Comparison of ENCODE assay signal across 13 mouse cellular contexts in genomic region chr14:30907814-30908265, GRCm38 (mm10). TPM values are rescaled to one million over a fixed set of nuclear protein-coding genes. Genes with fewer than 3 reads are reported as not detected.
DNase-seq lines count a peak whose midpoint lies in the region; ATAC-seq and TF ChIP-seq lines count a peak whose summit lies in the region.
"Had no signal": no experiment of that assay in that cellular context is flagged by ENCODE, and none has a peak within 500 bp of the region (broad histone marks: within the 10 kb centered on the region; RNA-seq: fewer than 3 reads in every experiment).

No protein-coding gene starts in this region.

- H3K9ac ChIP-seq in heart, embryonic 15.5 days, result no peak overlapping the region
- H3K9ac ChIP-seq in liver, postnatal 0 days (replicated peaks), result no peak overlapping the region

- no peaks in the 10 kb centered on the region for H3K36me3 ChIP-seq in heart, embryonic 15.5 days
- H3K36me3 ChIP-seq in liver, postnatal 0 days (replicated peaks; ENCODE audit: insufficient read depth, low read length), result peaks cover 16% of the 10 kb centered on the region

- TF ChIP-seq EP300 in liver, postnatal 0 days (IDR thresholded peaks at IDR 0.05; ENCODE audit: low read depth), result 0 out of 2 replicates have a peak, but pooled peaks have one; percentile 62

- no peak overlapping the region for H3K4me2 ChIP-seq in heart, embryonic 15.5 days
- no peak overlapping the region for H3K4me2 ChIP-seq in liver, postnatal 0 days (ENCODE audit: low read depth, low read length)

- peak; percentile 43; the same call in 1 of the 2 replicates for TF ChIP-seq CTCF in liver, postnatal 0 days (IDR thresholded peaks at IDR 0.05; ENCODE audit: low read depth)

- WGBS in heart, embryonic 15.5 days, result 74% methylated on average over 3 of the region's 3 CpGs
- 46% methylated on average over 3 of the region's 3 CpGs for WGBS in liver, postnatal 0 days (ENCODE audit: insufficient replicate concordance)

- no peaks in the 10 kb centered on the region for H3K4me1 ChIP-seq in heart, embryonic 15.5 days (replicated peaks)
- peaks cover 8% of the 10 kb centered on the region; the same call in 1 of the 2 replicates for H3K4me1 ChIP-seq in liver, postnatal 0 days (ENCODE audit: insufficient read depth)

- intact Hi-C loops in heart, postnatal 14 days (cut with DNase I), result no loop called here

- no peaks in the 10 kb centered on the region for H3K27me3 ChIP-seq in heart, embryonic 15.5 days
- H3K27me3 ChIP-seq in liver, postnatal 0 days (ENCODE audit: insufficient read depth, low read length), result no peaks in the 10 kb centered on the region

- no peak overlapping the region for H3K4me3 ChIP-seq in heart, embryonic 15.5 days
- H3K4me3 ChIP-seq in liver, postnatal 0 days (ENCODE audit: low read depth, low read length), result no peak overlapping the region
- H3K4me3 ChIP-seq: megakaryocyte, embryonic 14.5 days had no signal

- no peaks in the 10 kb centered on the region for H3K9me3 ChIP-seq in heart, embryonic 15.5 days (replicated peaks)
- H3K9me3 ChIP-seq in liver, postnatal 0 days (ENCODE audit: low read length), result no peaks in the 10 kb centered on the region
- H3K9me3 ChIP-seq: megakaryocyte, embryonic 14.5 days had no signal

- DNase-seq in heart, postnatal 14 days, result no peak
- peak; percentile 20 for DNase-seq in brain, adult 2 months (ENCODE audit: low read depth, low spot score)
- peak; percentile 60 for DNase-seq in liver, postnatal 0 days
- no peak for DNase-seq in kidney, adult 8-10 months
- DNase-seq in urinary bladder, adult 18-20 months (ENCODE audit: low spot score in 2 of 2), result no peak
- no peak for DNase-seq in thymus, postnatal 36 days

- ATAC-seq in heart, embryonic 15.5 days (replicated peaks; ENCODE audit: insufficient number of reproducible peaks, insufficient read depth, low FRiP score, low read depth), result 0 out of 2 replicates have a peak, but pooled peaks have one; percentile 35
- ATAC-seq in liver, postnatal 0 days, result peak; percentile 83
- ATAC-seq in neutrophil, adult 5-6 weeks (ENCODE audit: extremely low read depth, insufficient number of reproducible peaks, low FRiP score, poor library complexity, severe bottlenecking), result peak; percentile 78
- ATAC-seq: hindbrain, postnatal 0 days had no signal

- no peak overlapping the region for H3K27ac ChIP-seq in heart, embryonic 15.5 days
- peak overlapping the region; percentile 74 for H3K27ac ChIP-seq in liver, postnatal 0 days (ENCODE audit: low read depth)
- H3K27ac ChIP-seq: hindbrain, postnatal 0 days had no signal

RNA-seq across cellular contexts. Expression of gene Itih3, which starts 15.7 kb away (rescaled TPM):
- 1.6 and 3.5 TPM in 2 replicates for polyA plus RNA-seq in heart, embryonic 15.5 days (2015; fragmentation: Nextera tagmentation; extraction: Ambion mirVana)
- total RNA-seq in heart, postnatal 14 days (2021), result under 1 TPM; 0.39 to 0.81 TPM
- polyA plus RNA-seq in liver, postnatal 0 days (2015; fragmentation: Nextera tagmentation; extraction: Ambion mirVana), result 1,712 and 1,929 TPM in 2 replicates
- total RNA-seq in neutrophil, adult 5-6 weeks (2017), result not detected in 2 replicates

RNA-seq across cellular contexts. Expression of gene Itih4, which starts 21.6 kb away (rescaled TPM):
- polyA plus RNA-seq in heart, embryonic 15.5 days (2015; fragmentation: Nextera tagmentation; extraction: Ambion mirVana), result 0.52 and 1.5 TPM in 2 replicates
- 1 to 10 TPM; 2.7 to 6.5 TPM for total RNA-seq in heart, postnatal 14 days (2021)
- 631 and 661 TPM in 2 replicates for polyA plus RNA-seq in liver, postnatal 0 days (2015; fragmentation: Nextera tagmentation; extraction: Ambion mirVana)
- total RNA-seq in neutrophil, adult 5-6 weeks (2017), result not detected in 2 replicates
- polyA plus RNA-seq: embryonic facial prominence, embryonic 14.5 days; hindbrain, postnatal 0 days had no signal

RNA-seq across cellular contexts. Expression of gene Mustn1, which starts 28.8 kb away (rescaled TPM):
- polyA plus RNA-seq in heart, embryonic 15.5 days (2015; fragmentation: Nextera tagmentation; extraction: Ambion mirVana), result 3.9 and 4.3 TPM in 2 replicates
- total RNA-seq in heart, postnatal 14 days (2021), result 10 to 100 TPM; 10.7 to 13.5 TPM
- polyA plus RNA-seq in liver, postnatal 0 days (2015; fragmentation: Nextera tagmentation; extraction: Ambion mirVana), result 5.4 and 6.0 TPM in 2 replicates
- total RNA-seq in neutrophil, adult 5-6 weeks (2017), result 5.2 and 6.3 TPM in 2 replicates

RNA-seq across cellular contexts. Expression of gene Itih1, which starts 35.2 kb away (rescaled TPM):
- 0.05 and 0.22 TPM in 2 replicates for polyA plus RNA-seq in heart, embryonic 15.5 days (2015; fragmentation: Nextera tagmentation; extraction: Ambion mirVana)
- total RNA-seq in heart, postnatal 14 days (2021), result not detected
- polyA plus RNA-seq in liver, postnatal 0 days (2015; fragmentation: Nextera tagmentation; extraction: Ambion mirVana), result 173 and 210 TPM in 2 replicates
- not detected in 2 replicates for total RNA-seq in neutrophil, adult 5-6 weeks (2017)
- total RNA-seq: heart, adult 18-20 months; hindbrain, postnatal 0 days had no signal
- polyA plus RNA-seq: embryonic facial prominence, embryonic 14.5 days; hindbrain, postnatal 0 days; neural tube, embryonic 14.5 days had no signal

RNA-seq across cellular contexts. Expression of gene Nek4, which starts 43.3 kb away (rescaled TPM):
- polyA plus RNA-seq in heart, embryonic 15.5 days (2015; fragmentation: Nextera tagmentation; extraction: Ambion mirVana), result 5.4 and 7.3 TPM in 2 replicates
- 1 to 10 TPM; 5.0 to 5.3 TPM for total RNA-seq in heart, postnatal 14 days (2021)
- polyA plus RNA-seq in liver, postnatal 0 days (2015; fragmentation: Nextera tagmentation; extraction: Ambion mirVana), result 2.8 and 3.1 TPM in 2 replicates
- 4.7 and 6.1 TPM in 2 replicates for total RNA-seq in neutrophil, adult 5-6 weeks (2017)

Comparison
In these comparisons a context has a peak if more than half of its experiments do, and no peak if none do; other contexts are left out.
1. DNase-seq: peak in brain, adult 2 months (single experiment) and liver, postnatal 0 days (single experiment); none in heart, postnatal 14 days (0 of 2), kidney, adult 8-10 months (0 of 2), urinary bladder, adult 18-20 months (0 of 2) and thymus, postnatal 36 days (0 of 2).
2. Peak in every context shown above with its lines, with median percentiles within 50 percentile points of each other: ATAC-seq.